Mouse (Mus musculus) intestine, postnatal 0 days (tissue): ENCODE data around the gene Efna4. TPM values are rescaled to one million over a fixed set of nuclear protein-coding genes. Genes with fewer than 3 reads are reported as not detected.

Experiments
- ATAC-seq: fragments of 200-750 bp; cut with Nextera tagmentation; 2 replicates; pipeline ENCODE4 v1.8.0; 2017; ENCODE audit warnings: mild to moderate bottlenecking, moderate TSS enrichment, moderate library complexity
- H3K27ac ChIP-seq: fragments of 300-500 bp; sonication (generic); 2 replicates; pipeline ENCODE4 v1.5.1; 2014; ENCODE audit warnings: mild to moderate bottlenecking, low read depth, low read length, moderate library complexity
- H3K27me3 ChIP-seq: fragments of 300-500 bp; sonication (generic); replicated peaks from 2 replicates; pipeline ENCODE4 v1.6.1; 2014; ENCODE audit warnings: low read length, mixed read lengths; ENCODE audit not compliant: control insufficient read depth, insufficient read depth
- H3K36me3 ChIP-seq: fragments of 300-500 bp; sonication (generic); 2 replicates; pipeline ENCODE4 v1.6.1; 2014; ENCODE audit warnings: mild to moderate bottlenecking, moderate library complexity; ENCODE audit not compliant: control insufficient read depth, insufficient read depth
- H3K4me1 ChIP-seq: fragments of 300-500 bp; sonication (generic); replicated peaks from 2 replicates; pipeline ENCODE4 v1.6.1; 2014; ENCODE audit warnings: antibody characterized with exemption, low read length, mixed read lengths; ENCODE audit not compliant: control insufficient read depth, insufficient read depth
- H3K4me2 ChIP-seq: fragments of 300-500 bp; sonication (generic); replicated peaks from 2 replicates; pipeline ENCODE4 v1.6.1; 2014; ENCODE audit warnings: low read depth, mild to moderate bottlenecking, moderate library complexity
- H3K4me3 ChIP-seq: fragments of 300-500 bp; sonication (generic); 2 replicates; pipeline ENCODE4 v1.5.1; 2014; ENCODE audit warnings: low read depth, low read length
- H3K9ac ChIP-seq: fragments of 300-500 bp; sonication (generic); 2 replicates; pipeline ENCODE4 v1.6.1; 2014; ENCODE audit warnings: mild to moderate bottlenecking, low read depth, low read length
- H3K9me3 ChIP-seq: fragments of 300-500 bp; sonication (generic); 2 replicates; pipeline ENCODE4 v1.6.1; 2016; ENCODE audit warnings: mixed run types; ENCODE audit not compliant: control insufficient read depth
- CTCF ChIP-seq: sonication (generic); IDR thresholded peaks from 2 replicates; pipeline ENCODE4 v1.5.1; 2016; ENCODE audit warnings: low read depth, mild to moderate bottlenecking, control low read depth, antibody characterized with exemption, moderate library complexity
- WGBS: fragments of 180-500 bp; shearing (Covaris S2); extraction: QIAGEN DNeasy Blood & Tissue Kit; methylation state at CpG from one replicate; pipeline ENCODE4 v1.1.7; 2014; 5-methylcytosine and 5-hydroxymethylcytosine counted together
- polyA plus RNA-seq: library from polyadenylated mRNA; unstranded; fragments of >200 nt; fragmentation: Nextera tagmentation; extraction: Ambion mirVana; gene quantifications from 2 replicates; pipeline ENCODE4 v1.2.1, GENCODE M21; 2015

The Efna4 gene
- polyA plus RNA-seq, 1 experiment from 2014 or later: 5.3 TPM

GRCm38 (mm10) chr3:89291874-89292273 lies 46.0 kb downstream of the Efna4 start:
- no peak for ATAC-seq
- Histone ChIP-seq H3K4me1 (peaks cover 2% of the 10 kb centered on the region), H3K4me2 (no peak overlapping the region), H3K27me3 (no peaks in the 10 kb centered on the region), H3K36me3 (no peaks in the 10 kb centered on the region), H3K27ac (0 out of 2 replicates have a peak overlapping the region, but pooled peaks have one; percentile 88), H3K9me3 (no peaks in the 10 kb centered on the region), H3K4me3 (no peak overlapping the region), H3K9ac (no peak overlapping the region)
- 44% methylated on average over 10 of the region's 10 CpGs for WGBS
- no peak for TF ChIP-seq CTCF

DNA sequence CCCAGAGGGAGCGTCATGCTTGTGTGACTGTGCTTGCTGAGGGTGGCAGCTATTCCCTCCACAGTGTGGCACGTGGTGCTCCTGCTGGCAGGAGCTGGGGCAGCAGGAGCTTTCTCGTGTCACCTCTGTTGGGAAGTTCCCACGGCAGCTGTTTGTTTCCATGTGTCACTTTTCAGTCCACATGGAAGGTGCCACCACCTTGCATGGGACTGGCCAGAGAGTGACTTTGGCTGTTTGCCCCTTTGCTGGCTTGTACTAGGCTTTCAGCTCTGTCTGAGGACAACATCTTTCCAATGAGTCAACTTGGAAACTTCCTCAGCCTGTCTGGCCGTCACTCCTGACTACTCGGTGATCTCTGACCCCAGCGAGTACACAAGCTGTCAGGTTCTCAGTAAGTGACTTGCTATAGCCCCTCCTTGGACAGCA lies 49.3 kb downstream of the Efna4 start:
- Histone ChIP-seq H3K4me2 (no peak overlapping the region), H3K27ac (peak overlapping the region; percentile 12; the same call in 1 of the 2 replicates), H3K9me3 (no peaks in the 10 kb centered on the region), H3K36me3 (no peaks in the 10 kb centered on the region), H3K4me1 (no peaks in the 10 kb centered on the region; the same call in none of the 2 replicates), H3K4me3 (no peak overlapping the region), H3K27me3 (no peaks in the 10 kb centered on the region), H3K9ac (no peak overlapping the region)
- peak; percentile 55 for ATAC-seq
- WGBS: 19% methylated on average over 7 of the region's 7 CpGs
- peak; percentile 49 for TF ChIP-seq CTCF

- no peak overlapping the region for H3K4me2 ChIP-seq
- no peak overlapping the region for H3K27ac ChIP-seq
- WGBS: 69% methylated on average over 5 of the region's 5 CpGs
Measured at GRCm38 (mm10) chr3:89287286-89287685, 50.5 kb downstream of the Efna4 start.

GRCm38 (mm10) chr3:89285526-89285925 lies 52.3 kb downstream of the Efna4 start:
- Histone ChIP-seq H3K36me3 (no peaks in the 10 kb centered on the region), H3K4me3 (no peak overlapping the region), H3K27me3 (no peaks in the 10 kb centered on the region), H3K9ac (no peak overlapping the region), H3K4me1 (no peaks in the 10 kb centered on the region), H3K9me3 (no peaks in the 10 kb centered on the region), H3K27ac (no peak overlapping the region), H3K4me2 (no peak overlapping the region)
- WGBS: 63% methylated on average over 2 of the region's 2 CpGs
- no peak for ATAC-seq
- TF ChIP-seq CTCF: no peak

More at GRCm38 (mm10) chr3:89287286-89287685, 50.5 kb downstream of the Efna4 start:
- Histone ChIP-seq H3K9me3 (no peaks in the 10 kb centered on the region), H3K4me3 (no peak overlapping the region), H3K4me1 (no peaks in the 10 kb centered on the region; the same call in 1 of the 2 replicates), H3K9ac (no peak overlapping the region), H3K36me3 (no peaks in the 10 kb centered on the region), H3K27me3 (no peaks in the 10 kb centered on the region)
- TF ChIP-seq CTCF: no peak
- ATAC-seq: no peak

GRCm38 (mm10) chr3:89284261-89284660 lies 53.6 kb downstream of the Efna4 start:
- no peak overlapping the region for H3K27ac ChIP-seq
- TF ChIP-seq CTCF: no peak
- H3K4me2 ChIP-seq: no peak overlapping the region
- H3K9ac ChIP-seq: no peak overlapping the region
- no peaks in the 10 kb centered on the region for H3K4me1 ChIP-seq
- ATAC-seq: no peak
- no peaks in the 10 kb centered on the region for H3K36me3 ChIP-seq
- H3K4me3 ChIP-seq: no peak overlapping the region
- no peaks in the 10 kb centered on the region for H3K9me3 ChIP-seq
- no peaks in the 10 kb centered on the region for H3K27me3 ChIP-seq
- WGBS: 72% methylated on average over 3 of the region's 3 CpGs

Other genes starting within 250 kb of the Efna4 start
- gene Rusc1, start 244.7 kb downstream of the Efna4 start, polyA plus RNA-seq: 29.0 and 32.5 TPM in 2 replicates
- gene Gm43738, start 236.9 kb downstream of the Efna4 start, polyA plus RNA-seq: not detected in 2 replicates
- gene Fdps, start 236.1 kb downstream of the Efna4 start, polyA plus RNA-seq: 138 and 154 TPM in 2 replicates
- 91.8 and 103 TPM in 2 replicates for gene Pklr, start 201.9 kb downstream of the Efna4 start, polyA plus RNA-seq
- gene Hcn3, start 177.8 kb downstream of the Efna4 start, polyA plus RNA-seq: 1.1 TPM in 2 replicates
- gene Clk2, start 173.2 kb downstream of the Efna4 start, polyA plus RNA-seq: 8.5 and 8.6 TPM in 2 replicates
- gene Scamp3, start 160.6 kb downstream of the Efna4 start, polyA plus RNA-seq: 80.5 and 86.3 TPM in 2 replicates
- 4.9 and 5.9 TPM in 2 replicates for gene Fam189b, start 154.9 kb downstream of the Efna4 start, polyA plus RNA-seq
- gene Gba, start 135.1 kb downstream of the Efna4 start, polyA plus RNA-seq: 140 TPM in 2 replicates
- gene Thbs3, start 122.8 kb downstream of the Efna4 start, polyA plus RNA-seq: 15.2 and 17.2 TPM in 2 replicates
- 140 and 145 TPM in 2 replicates for gene Mtx1, start 110.9 kb downstream of the Efna4 start, polyA plus RNA-seq
- gene Muc1, start 109.0 kb downstream of the Efna4 start, polyA plus RNA-seq: 3.5 and 6.7 TPM in 2 replicates
- gene Krtcap2, start 92.1 kb downstream of the Efna4 start, polyA plus RNA-seq: 273 and 281 TPM in 2 replicates
- gene Trim46, start 91.7 kb downstream of the Efna4 start, polyA plus RNA-seq: 1.2 and 1.3 TPM in 2 replicates
- 120 and 128 TPM in 2 replicates for gene Dpm3, start 78.7 kb downstream of the Efna4 start, polyA plus RNA-seq
- 57.4 and 61.8 TPM in 2 replicates for gene Slc50a1, start 67.5 kb downstream of the Efna4 start, polyA plus RNA-seq
- 50.7 and 69.8 TPM in 2 replicates for gene Efna1, start 56.9 kb downstream of the Efna4 start, polyA plus RNA-seq
- 1.4 and 1.6 TPM in 2 replicates for gene Efna3, start 15.1 kb downstream of the Efna4 start, polyA plus RNA-seq
- 33.9 and 37.0 TPM in 2 replicates for gene Adam15, start 12.0 kb upstream of the Efna4 start, polyA plus RNA-seq
- gene Dcst2, start 23.9 kb upstream of the Efna4 start, polyA plus RNA-seq: 10.0 and 11.5 TPM in 2 replicates
- 23.5 and 26.7 TPM in 2 replicates for gene Dcst1, start 27.2 kb upstream of the Efna4 start, polyA plus RNA-seq
- gene Zbtb7b, start 56.7 kb upstream of the Efna4 start, polyA plus RNA-seq: 14.3 and 20.8 TPM in 2 replicates
- gene Lenep, start 64.8 kb upstream of the Efna4 start, polyA plus RNA-seq: not detected in 2 replicates
- 29.2 and 32.1 TPM in 2 replicates for gene Flad1, start 73.8 kb upstream of the Efna4 start, polyA plus RNA-seq
- 106 and 118 TPM in 2 replicates for gene Cks1b, start 80.4 kb upstream of the Efna4 start, polyA plus RNA-seq
- 43.4 and 48.6 TPM in 2 replicates for gene Shc1, start 80.4 kb upstream of the Efna4 start, polyA plus RNA-seq
- gene Pygo2, start 92.2 kb upstream of the Efna4 start, polyA plus RNA-seq: 17.1 and 17.5 TPM in 2 replicates
- gene Pbxip1, start 98.7 kb upstream of the Efna4 start, polyA plus RNA-seq: 52.2 and 55.8 TPM in 2 replicates
- gene Pmvk, start 116.5 kb upstream of the Efna4 start, polyA plus RNA-seq: 27.7 and 28.4 TPM in 2 replicates
- 4.6 TPM in 2 replicates for gene Kcnn3, start 182.1 kb upstream of the Efna4 start, polyA plus RNA-seq